Mouse (Mus musculus) limb, embryonic 14.5 days (tissue): ENCODE results near the gene Ssr4. TPM values are rescaled to one million over a fixed set of nuclear protein-coding genes. Genes with fewer than 3 reads are reported as not detected.
"Not testable (repeated sequence)": the region's sequence is repeated elsewhere in the genome, so short reads cannot be mapped to it uniquely, and the experiment has no call there.

ENCODE experiments used
- ATAC-seq: fragments of 200-750 bp; cut with Nextera tagmentation; 2 replicates; pipeline ENCODE4 v1.8.0; 2017; ENCODE audit warnings: low read depth, moderate number of reproducible peaks, moderate TSS enrichment; ENCODE audit not compliant: low FRiP score
- DNase-seq: peaks from one replicate; pipeline ENCODE4 v3.0.0-alpha.2; 2015; ENCODE audit warnings: low spot score
- H3K27ac ChIP-seq: fragments of 300-500 bp; sonication (generic); replicated peaks from 2 replicates; pipeline ENCODE4 v1.5.1; 2014; ENCODE audit warnings: low read depth, mild to moderate bottlenecking, low read length, moderate library complexity, mixed read lengths
- H3K27me3 ChIP-seq: fragments of 300-500 bp; sonication (generic); 2 replicates; pipeline ENCODE4 v1.6.1; 2014; ENCODE audit warnings: low read length, mixed read lengths; ENCODE audit not compliant: control insufficient read depth, insufficient read depth
- H3K36me3 ChIP-seq: fragments of 300-500 bp; sonication (generic); 2 replicates; pipeline ENCODE4 v1.6.1; 2014; ENCODE audit warnings: mild to moderate bottlenecking, low read length, moderate library complexity, mixed read lengths; ENCODE audit not compliant: control insufficient read depth, insufficient read depth
- H3K4me1 ChIP-seq: fragments of 300-500 bp; sonication (generic); 2 replicates; pipeline ENCODE4 v1.6.1; 2014; ENCODE audit warnings: antibody characterized with exemption, low read length, mixed read lengths; ENCODE audit not compliant: control insufficient read depth, insufficient read depth
- H3K4me2 ChIP-seq: fragments of 300-500 bp; sonication (generic); replicated peaks from 2 replicates; pipeline ENCODE4 v1.6.1; 2014; ENCODE audit warnings: low read depth, mild to moderate bottlenecking, low read length, moderate library complexity; ENCODE audit not compliant: severe bottlenecking
- H3K4me3 ChIP-seq: fragments of 300-500 bp; sonication (generic); replicated peaks from 2 replicates; pipeline ENCODE4 v1.5.1; 2014; ENCODE audit warnings: low read length
- H3K9ac ChIP-seq: fragments of 300-500 bp; sonication (generic); 2 replicates; pipeline ENCODE4 v1.6.1; 2014; ENCODE audit warnings: mild to moderate bottlenecking, low read depth, low read length, moderate library complexity; ENCODE audit not compliant: severe bottlenecking
- H3K9me3 ChIP-seq: fragments of 300-500 bp; sonication (generic); 2 replicates; pipeline ENCODE4 v1.6.1; 2016; ENCODE audit warnings: low read length; ENCODE audit not compliant: control insufficient read depth
- POLR2A ChIP-seq: fragments of 200-500 bp; IDR thresholded peaks from 2 replicates; pipeline ENCODE4 v1.8.0; 2012; ENCODE audit warnings: inconsistent platforms, mild to moderate bottlenecking, moderate library complexity, borderline replicate concordance; ENCODE audit not compliant: insufficient read depth, insufficient read length; ENCODE audit errors: extremely low read depth
- WGBS: fragments of 180-500 bp; shearing (Covaris S2); extraction: QIAGEN DNeasy Blood & Tissue Kit; methylation state at CpG from one replicate; pipeline ENCODE4 v1.1.7; 2014; 5-methylcytosine and 5-hydroxymethylcytosine counted together
- polyA plus RNA-seq, 2 experiments: library from polyadenylated mRNA; depleted of rRNA in 1 of 2; stranded (reverse) in 1 of 2; unstranded in 1 of 2; fragments of >200 nt; fragmentation: Nextera tagmentation in 1 of 2; extraction: Ambion mirVana in 1 of 2; gene quantifications; 2 replicates each; pipeline versions ENCODE4 v1.2.1 to v1.2.3; 2012 to 2014

The Ssr4 gene
- 284 and 305 TPM in 2 replicates for polyA plus RNA-seq (2012; rRNA removed)
- polyA plus RNA-seq (2014; fragmentation: Nextera tagmentation; extraction: Ambion mirVana), result 254 and 292 TPM in 2 replicates

DNA sequence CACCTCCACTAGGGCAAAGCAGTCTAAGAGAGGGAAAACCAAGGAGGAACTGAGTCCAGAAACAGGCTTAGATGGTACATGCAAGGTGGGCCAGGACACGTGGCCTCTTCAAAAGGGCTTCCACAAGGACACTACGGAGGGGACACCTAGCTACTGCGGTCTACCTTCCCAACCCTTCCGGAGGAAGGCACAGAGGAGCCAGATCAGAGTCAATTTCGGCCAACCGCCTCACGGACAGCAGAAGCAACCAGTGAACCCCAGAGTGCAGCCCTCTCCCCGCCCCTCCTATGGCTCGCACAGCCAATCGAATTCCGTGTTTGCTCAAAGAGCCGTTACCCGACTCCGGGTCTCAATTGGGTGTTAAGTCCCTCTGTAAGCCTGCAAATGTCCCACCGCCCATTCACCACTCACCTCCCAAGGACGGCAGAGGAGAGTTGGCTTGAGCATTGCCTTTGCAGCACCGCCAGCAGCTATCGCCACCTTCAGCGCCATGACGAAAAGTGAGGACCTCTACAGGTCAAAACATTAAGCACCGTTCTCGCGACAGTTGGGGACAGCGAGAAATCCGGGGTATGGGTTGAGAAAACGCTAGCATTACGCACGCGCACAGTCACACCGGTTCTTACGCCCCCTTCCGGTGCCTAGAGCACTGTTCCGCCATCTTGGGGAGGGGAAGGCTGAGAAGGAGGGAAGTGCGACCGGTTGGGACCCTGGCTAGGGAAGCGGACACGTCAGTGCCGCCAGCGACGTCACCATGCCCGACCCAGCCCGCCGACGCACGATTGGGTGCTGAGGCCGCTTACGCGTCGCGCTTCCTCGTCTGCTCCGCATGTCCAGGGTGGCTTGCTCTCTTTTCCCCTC lies at the start of gene Ssr4, which contains the start of gene Idh3g:
Ssr4 (plus strand) TSS at position 665 of the 861 bp plus-strand sequence.
Idh3g (minus strand) TSS at position 534 of the 861 bp plus-strand sequence.
- DNase-seq (peak; percentile 97), ATAC-seq (peak; percentile 96)
- WGBS, result 13% methylated on average over 34 of the region's 52 CpGs
- TF ChIP-seq POLR2A, result peak; percentile 28; the same call in 1 of the 2 replicates
- no peaks in the 10 kb centered on the region for H3K9me3 ChIP-seq
- peaks cover 18% of the 10 kb centered on the region for H3K36me3 ChIP-seq
- H3K27ac ChIP-seq, result peak within 1 kb of the TSS; percentile 90
- peak within 1 kb of the TSS; percentile 54 for H3K4me2 ChIP-seq
- H3K27me3 ChIP-seq, result no peaks in the 10 kb centered on the region
- peak within 1 kb of the TSS; percentile 70 for H3K9ac ChIP-seq
- H3K4me1 ChIP-seq, result no peaks in the 10 kb centered on the region
- peak within 1 kb of the TSS; percentile 56 for H3K4me3 ChIP-seq

DNA sequence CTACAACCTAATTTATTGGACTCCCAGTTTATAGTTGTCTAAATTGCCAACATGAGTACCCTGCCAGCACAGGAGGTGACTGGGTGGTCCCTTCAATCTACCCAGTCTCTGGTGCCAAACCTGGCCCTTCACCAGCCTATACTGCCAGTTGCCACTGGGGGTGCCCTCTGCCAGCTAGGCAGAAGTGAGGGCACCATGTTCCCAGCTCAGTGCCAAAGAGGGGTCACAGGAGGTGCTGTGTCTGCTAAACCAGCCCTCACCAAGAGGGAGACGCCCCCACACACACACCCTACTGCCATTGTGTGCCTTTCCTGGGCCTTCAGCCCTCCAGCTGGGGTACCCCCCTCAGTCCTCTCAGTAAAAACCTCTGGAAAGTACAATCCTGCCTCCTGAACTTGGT lies 48.7 kb upstream of the Ssr4 start:
- H3K9ac ChIP-seq, result no peak overlapping the region
- no peak overlapping the region for H3K4me3 ChIP-seq
- H3K36me3 ChIP-seq, result 0 out of 2 replicates have a peak, but pooled peaks cover 3% of the 10 kb centered on the region
- no peak for ATAC-seq
- 71% methylated on average over 1 of the region's 1 CpGs for WGBS
- DNase-seq, result no peak
- H3K27me3 ChIP-seq, result no peaks in the 10 kb centered on the region
- no peak for TF ChIP-seq POLR2A
- no peak overlapping the region for H3K4me2 ChIP-seq
- H3K27ac ChIP-seq, result no peak overlapping the region
- no peaks in the 10 kb centered on the region for H3K9me3 ChIP-seq
- H3K4me1 ChIP-seq, result no peaks in the 10 kb centered on the region

DNA sequence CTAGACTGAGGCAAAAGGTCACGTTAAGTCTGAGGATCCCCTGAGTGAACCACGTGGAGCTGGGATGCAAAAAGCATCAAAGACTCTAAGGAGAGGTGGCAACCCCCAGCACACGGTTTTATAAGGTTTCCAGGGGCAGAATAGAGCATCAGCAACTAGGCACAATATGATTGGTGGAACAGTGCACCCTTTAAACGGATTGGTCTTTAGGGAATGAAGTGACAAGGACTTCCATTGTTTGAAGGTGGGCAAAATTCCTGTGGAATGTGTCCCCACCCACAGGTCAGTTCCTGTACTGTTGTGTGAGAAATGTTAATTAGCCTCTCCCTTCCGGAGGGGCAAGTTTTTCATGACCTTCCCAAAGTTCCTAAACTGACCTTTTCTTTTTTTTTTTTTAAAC lies 47.7 kb upstream of the Ssr4 start:
- H3K4me1 ChIP-seq, result no peaks in the 10 kb centered on the region
- H3K9ac ChIP-seq, result no peak overlapping the region
- WGBS, result 55% methylated on average over 5 of the region's 5 CpGs

DNA sequence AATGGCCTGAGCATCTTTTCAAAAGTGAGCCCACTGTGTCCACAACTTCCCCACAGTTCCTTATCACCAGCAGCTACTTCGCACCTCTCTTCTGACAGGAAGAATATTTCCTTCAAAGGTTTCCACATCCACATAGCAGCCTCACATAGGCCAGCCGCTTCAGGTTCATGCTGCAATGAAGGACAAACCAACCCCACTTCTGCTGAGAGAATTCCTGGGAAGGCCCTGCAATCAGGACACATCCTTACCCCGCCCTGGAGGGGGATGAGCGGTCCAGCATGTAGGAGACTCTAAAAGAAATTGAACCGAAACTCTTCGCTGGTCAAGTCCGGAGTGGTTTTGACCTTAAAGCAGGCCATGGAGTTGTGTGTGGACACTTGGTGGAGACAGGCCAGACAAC lies 47.0 kb upstream of the Ssr4 start:
- 87% methylated on average over 7 of the region's 7 CpGs for WGBS

More for the DNA sequence above, 47.7 kb upstream of the Ssr4 start:
- DNase-seq, result no peak
- Histone ChIP-seq H3K27me3 (no peaks in the 10 kb centered on the region), H3K4me2 (no peak overlapping the region), H3K4me3 (no peak overlapping the region), H3K27ac (no peak overlapping the region), H3K9me3 (no peaks in the 10 kb centered on the region), H3K36me3 (0 out of 2 replicates have a peak, but pooled peaks cover 3% of the 10 kb centered on the region)
- TF ChIP-seq POLR2A, result no peak
- no peak for ATAC-seq

DNA sequence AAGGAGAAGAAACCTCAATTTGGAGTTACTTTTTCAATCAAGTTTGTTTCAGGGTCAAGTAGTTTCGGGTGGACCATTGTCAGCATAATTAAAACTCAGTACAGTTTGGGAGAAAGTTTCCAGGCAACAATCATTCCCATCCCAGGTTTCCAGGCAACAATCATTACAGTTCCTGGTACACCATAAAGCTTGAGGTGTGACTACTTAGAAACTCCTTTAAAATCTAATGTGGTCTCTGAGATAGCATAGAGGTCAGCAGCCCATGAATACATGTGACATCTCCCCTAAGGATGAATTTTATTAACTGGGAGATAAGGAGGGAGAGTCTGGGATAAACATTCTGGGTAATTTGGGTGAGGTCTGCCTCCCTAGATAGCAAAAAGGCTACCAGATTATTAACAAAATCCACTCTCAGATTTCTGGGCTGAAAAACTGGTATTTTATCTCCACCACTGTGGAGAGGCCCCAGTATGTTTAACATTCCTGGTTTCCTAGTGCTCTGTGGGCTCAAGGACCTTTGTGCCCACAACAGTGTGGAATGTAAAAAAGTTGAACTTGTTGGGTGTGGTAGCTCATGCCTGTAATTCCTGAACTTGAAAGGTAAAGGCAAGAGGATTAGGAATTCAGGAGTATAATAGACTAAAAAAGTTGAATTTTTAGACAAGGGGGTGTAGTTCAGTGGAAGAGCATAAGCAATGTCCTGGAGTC lies 41.9 kb upstream of the Ssr4 start:
- Histone ChIP-seq H3K4me3 (no peak overlapping the region), H3K4me1 (no peaks in the 10 kb centered on the region), H3K27ac (no peak overlapping the region), H3K9me3 (no peaks in the 10 kb centered on the region), H3K4me2 (no peak overlapping the region), H3K36me3 (no peaks in the 10 kb centered on the region), H3K27me3 (no peaks in the 10 kb centered on the region), H3K9ac (no peak overlapping the region)
- ATAC-seq, result no peak
- TF ChIP-seq POLR2A, result no peak
- DNase-seq, result no peak
- 76% methylated on average over 1 of the region's 1 CpGs for WGBS

More for the DNA sequence above, 47.0 kb upstream of the Ssr4 start:
- not testable (repeated sequence) for H3K4me3 ChIP-seq, H3K9me3 ChIP-seq, H3K27me3 ChIP-seq, H3K9ac ChIP-seq, H3K4me2 ChIP-seq, H3K4me1 ChIP-seq, ATAC-seq, H3K27ac ChIP-seq, DNase-seq, H3K36me3 ChIP-seq
